Mouse (Mus musculus): ENCODE results near the gene Spata17.

Gene Spata17

GRCm38 (mm10) chr1:187086027-187086426 lies 129.2 kb downstream of the Spata17 start:
- DNase-seq (ENCODE audit: low spot score in 2 of 2) = no peak

- DNase-seq (ENCODE audit: low spot score in 2 of 2) = no peak
Measured at GRCm38 (mm10) chr1:187077352-187077751, 137.9 kb downstream of the Spata17 start.

GRCm38 (mm10) chr1:187077043-187077334 lies 138.3 kb downstream of the Spata17 start:
- no peak for DNase-seq (ENCODE audit: low spot score in 2 of 2)

GRCm38 (mm10) chr1:187076198-187077042 lies 138.8 kb downstream of the Spata17 start:
- DNase-seq (ENCODE audit: low spot score in 2 of 2) = no peak

- no peak for DNase-seq (ENCODE audit: low spot score in 2 of 2)
Measured at GRCm38 (mm10) chr1:187059874-187060273, 155.4 kb downstream of the Spata17 start.

- no peak for DNase-seq (ENCODE audit: low spot score in 2 of 2)
Measured at GRCm38 (mm10) chr1:187054333-187054732, 160.9 kb downstream of the Spata17 start.

- DNase-seq (ENCODE audit: low spot score in 2 of 2) = no peak
Measured at GRCm38 (mm10) chr1:187053862-187054261, 161.4 kb downstream of the Spata17 start.

GRCm38 (mm10) chr1:187052532-187052931 lies 162.7 kb downstream of the Spata17 start:
- no peak for DNase-seq (ENCODE audit: low spot score in 2 of 2)

- no peak for DNase-seq (ENCODE audit: low spot score in 2 of 2)
Measured at GRCm38 (mm10) chr1:187051296-187051695, 164.0 kb downstream of the Spata17 start.

- DNase-seq (ENCODE audit: low spot score in 2 of 2) = no peak
Measured at GRCm38 (mm10) chr1:187048681-187049288, 166.5 kb downstream of the Spata17 start.

- no peak for DNase-seq (ENCODE audit: low spot score in 2 of 2)
Measured at GRCm38 (mm10) chr1:187044726-187045125, 170.5 kb downstream of the Spata17 start.

GRCm38 (mm10) chr1:187039801-187040200 lies 175.5 kb downstream of the Spata17 start:
- no peak for DNase-seq (ENCODE audit: low spot score in 2 of 2)

- no peak for DNase-seq (ENCODE audit: low spot score in 2 of 2)
Measured at GRCm38 (mm10) chr1:187035785-187036184, 179.5 kb downstream of the Spata17 start.

GRCm38 (mm10) chr1:187031796-187032195 lies 183.5 kb downstream of the Spata17 start:
- no peak for DNase-seq (ENCODE audit: low spot score in 2 of 2)

GRCm38 (mm10) chr1:187028841-187029240 lies 186.4 kb downstream of the Spata17 start:
- DNase-seq (ENCODE audit: low spot score in 2 of 2) = no peak

- no peak for DNase-seq (ENCODE audit: low spot score in 2 of 2)
Measured at GRCm38 (mm10) chr1:187020011-187020410, 195.3 kb downstream of the Spata17 start.

GRCm38 (mm10) chr1:187016116-187016515 lies 199.1 kb downstream of the Spata17 start:
- no peak for DNase-seq (ENCODE audit: low spot score in 2 of 2)

GRCm38 (mm10) chr1:187015673-187016072 lies 199.6 kb downstream of the Spata17 start:
- no peak for DNase-seq (ENCODE audit: low spot score in 2 of 2)

- DNase-seq (ENCODE audit: low spot score in 2 of 2) = no peak
Measured at GRCm38 (mm10) chr1:187014141-187014540, 201.1 kb downstream of the Spata17 start.

- no peak for DNase-seq (ENCODE audit: low spot score in 2 of 2)
Measured at GRCm38 (mm10) chr1:187011601-187012000, 203.7 kb downstream of the Spata17 start.

GRCm38 (mm10) chr1:187010071-187010470 lies 205.2 kb downstream of the Spata17 start:
- DNase-seq (ENCODE audit: low spot score in 2 of 2) = no peak

GRCm38 (mm10) chr1:187008236-187008635 lies 207.0 kb downstream of the Spata17 start:
- no peak for DNase-seq (ENCODE audit: low spot score in 2 of 2)

- DNase-seq (ENCODE audit: low spot score in 2 of 2) = no peak
Measured at GRCm38 (mm10) chr1:187006227-187006925, 208.9 kb downstream of the Spata17 start.

All from frontal cortex, postnatal 10 days (tissue).